Mouse (Mus musculus) induced T-regulatory cell, adult 2 months (primary cell): Measurements from ENCODE around the gene Samd11.
A peak's percentile ranks its signal among the peaks of the same experiment; 100 is the strongest.

ENCODE experiments used
- DNase-seq: peaks from one replicate; pipeline ENCODE4 v3.0.0-alpha.2; 2012; ENCODE audit warnings: low read depth

Gene Samd11

DNA sequence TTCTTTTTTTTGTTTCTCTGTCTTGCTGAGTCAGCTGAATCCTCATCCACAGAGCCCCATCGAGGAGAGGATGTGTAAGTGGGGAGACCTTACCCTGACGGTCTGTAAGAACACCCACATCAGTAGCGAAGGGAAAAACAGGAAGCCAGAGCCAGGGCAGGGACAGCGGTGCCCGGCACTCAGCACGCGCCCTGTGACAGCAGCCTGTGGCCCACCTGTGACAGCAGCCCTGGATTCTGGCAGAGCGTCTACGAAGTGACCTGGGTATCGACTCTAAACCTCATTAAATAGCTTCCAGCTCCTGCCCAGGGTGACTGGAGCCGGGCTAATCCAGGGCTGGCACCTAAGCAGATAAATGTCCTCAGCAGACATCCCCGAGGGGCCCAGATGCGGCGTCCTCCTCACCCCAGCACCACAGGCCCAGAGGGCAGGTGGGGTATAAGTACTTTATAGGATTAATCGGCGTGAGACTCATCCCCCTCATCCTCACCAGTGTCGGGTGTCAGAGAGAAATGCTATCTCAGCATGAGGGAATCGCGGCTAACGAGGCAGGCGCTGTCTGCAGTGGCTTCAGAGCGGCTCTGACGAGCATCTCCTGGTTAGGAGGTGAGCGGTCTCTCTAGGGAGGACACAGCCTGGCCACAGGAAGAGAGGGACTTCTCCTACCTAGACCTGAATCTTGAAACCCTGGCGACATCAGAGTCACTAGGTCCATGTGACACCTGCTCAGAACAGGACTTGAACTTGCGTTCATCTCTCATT, at the start of gene Samd11:
Gene Samd11, minus strand, starts transcription at position 580 of the 762 bp plus-strand sequence.
- peak; percentile 81 for DNase-seq

DNA sequence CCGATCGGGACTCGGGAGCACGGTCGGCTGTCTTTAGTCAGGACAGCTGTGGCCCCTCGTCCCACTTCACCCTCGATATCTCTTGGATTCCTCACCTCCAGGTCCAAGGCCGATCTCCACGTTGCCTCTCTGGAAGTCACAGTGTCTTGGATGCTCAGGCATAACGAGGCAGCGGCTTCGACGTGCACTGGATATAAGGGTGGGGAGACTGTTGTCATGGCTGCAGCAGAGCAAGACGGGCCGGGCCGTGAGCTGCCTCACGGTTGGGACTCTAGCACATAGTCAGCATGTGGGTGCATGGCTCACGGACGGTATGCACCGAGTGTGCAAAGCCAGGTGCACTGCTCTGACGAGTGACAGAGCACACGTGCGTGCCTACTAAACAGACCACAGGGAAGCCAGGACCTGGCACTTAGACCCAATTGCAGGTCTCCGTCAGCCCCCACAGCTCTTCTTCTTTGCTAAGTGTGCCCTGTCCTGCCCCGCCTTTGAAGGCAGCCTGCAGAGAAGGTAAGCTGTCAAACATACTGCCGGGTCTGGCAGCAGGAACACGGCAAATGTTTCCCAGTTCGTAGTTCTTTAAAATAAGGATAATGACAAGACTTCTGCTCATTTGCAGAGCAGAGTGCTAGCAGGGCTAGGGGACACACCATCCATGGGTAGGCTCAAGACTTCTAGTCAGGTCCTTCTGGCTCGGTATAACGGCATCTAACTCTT, 938 bp downstream of the Samd11 start:
- peak; percentile 67 for DNase-seq

DNA sequence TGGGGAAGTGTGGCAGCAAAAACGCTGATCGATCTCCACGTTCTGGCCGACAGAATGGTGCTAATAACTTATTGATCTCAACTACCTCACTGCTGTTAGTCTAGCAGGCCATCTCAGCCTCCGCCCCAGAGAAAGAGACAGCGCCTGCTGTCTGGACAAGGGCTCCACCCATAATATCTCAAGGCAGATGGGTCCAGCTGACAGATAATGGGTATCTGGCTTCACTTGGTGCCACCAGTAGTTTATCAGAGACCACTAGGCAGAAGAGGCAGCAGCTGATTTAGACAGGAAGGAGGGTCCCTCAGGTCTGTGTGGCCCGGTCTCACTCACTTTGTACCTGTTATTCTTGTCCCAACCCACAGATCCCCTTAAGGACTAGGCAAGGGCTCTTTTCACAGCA, 2.4 kb downstream of the Samd11 start:
- peak; percentile 24 for DNase-seq

DNA sequence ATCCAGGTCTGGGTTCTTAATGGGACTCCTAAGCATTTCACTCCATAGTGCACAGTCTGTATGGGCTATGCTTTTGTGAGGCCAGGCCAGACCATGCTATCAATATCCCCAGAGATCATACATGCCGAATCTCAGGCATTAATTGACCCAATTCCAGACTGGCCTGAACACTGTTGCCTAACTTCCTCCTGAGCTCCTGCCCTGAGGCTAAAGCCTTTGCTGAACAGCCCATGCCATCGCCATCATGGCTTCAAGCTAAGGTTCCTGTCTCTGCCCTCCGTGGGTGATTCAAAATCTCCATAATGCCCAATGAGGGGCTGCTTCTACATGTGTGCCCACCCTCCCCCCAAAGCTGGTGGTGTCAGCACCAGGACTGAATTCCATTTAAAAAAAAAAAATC, 2.8 kb downstream of the Samd11 start:
- no peak for DNase-seq

DNA sequence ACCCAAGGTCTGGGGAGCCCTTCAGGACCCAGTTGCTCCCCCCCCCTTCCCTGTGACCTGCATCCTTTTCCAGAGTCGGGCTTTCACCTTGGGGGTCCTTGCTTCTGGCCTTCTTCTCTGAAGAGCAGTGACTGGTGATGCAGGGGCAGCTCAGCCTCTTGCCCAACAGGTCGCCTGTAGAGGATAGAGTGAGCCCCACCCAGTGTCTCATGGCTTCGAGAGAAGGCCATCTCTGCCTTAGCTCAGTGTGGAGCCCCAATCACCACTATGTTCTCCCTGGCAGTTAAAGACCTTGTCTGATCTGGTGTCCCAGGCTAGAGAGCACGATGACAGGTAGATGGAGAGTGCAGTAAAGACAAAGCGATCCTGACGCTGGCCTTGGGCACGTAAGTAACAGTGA, 3.3 kb downstream of the Samd11 start:
- no peak for DNase-seq

DNA sequence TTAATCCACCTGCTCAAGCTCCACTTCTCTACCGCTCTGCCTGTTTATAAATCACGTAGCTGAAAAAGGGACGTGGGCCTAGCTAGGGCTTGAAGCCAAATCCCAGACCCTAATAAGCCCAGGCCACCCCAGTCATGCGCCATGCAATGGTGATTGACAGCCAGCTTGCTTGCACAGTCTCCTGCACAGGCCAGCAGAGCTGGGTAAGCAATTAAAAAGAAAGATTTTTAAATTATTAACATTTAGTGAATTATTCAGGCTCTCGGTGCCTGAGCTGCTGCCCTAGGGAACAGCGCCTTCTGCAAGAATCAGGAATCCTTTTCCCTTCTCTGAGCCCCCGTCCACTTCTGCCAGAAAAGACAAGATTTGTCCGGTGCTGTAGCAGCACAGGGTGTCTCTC, 4.4 kb downstream of the Samd11 start:
- no peak for DNase-seq

DNA sequence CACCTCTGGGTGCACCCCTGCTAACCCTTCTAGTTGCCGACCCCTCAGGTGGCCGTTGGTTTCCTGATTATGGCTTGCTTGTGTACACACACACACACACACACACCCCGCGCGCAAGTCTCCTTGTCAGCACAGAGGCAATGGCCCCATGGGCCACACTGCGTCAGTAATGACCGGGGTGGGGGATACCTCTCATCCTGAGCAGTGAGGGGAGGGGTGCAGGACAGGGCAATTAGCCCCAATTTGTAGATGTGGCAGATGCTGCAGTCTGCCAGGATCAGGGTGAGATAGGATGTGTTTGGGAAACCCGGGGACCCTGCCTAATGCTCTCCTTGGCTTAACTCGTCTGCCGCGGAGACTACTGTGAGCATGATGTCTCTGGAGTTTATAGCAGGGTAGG, 5.9 kb downstream of the Samd11 start:
- DNase-seq = no peak

DNA sequence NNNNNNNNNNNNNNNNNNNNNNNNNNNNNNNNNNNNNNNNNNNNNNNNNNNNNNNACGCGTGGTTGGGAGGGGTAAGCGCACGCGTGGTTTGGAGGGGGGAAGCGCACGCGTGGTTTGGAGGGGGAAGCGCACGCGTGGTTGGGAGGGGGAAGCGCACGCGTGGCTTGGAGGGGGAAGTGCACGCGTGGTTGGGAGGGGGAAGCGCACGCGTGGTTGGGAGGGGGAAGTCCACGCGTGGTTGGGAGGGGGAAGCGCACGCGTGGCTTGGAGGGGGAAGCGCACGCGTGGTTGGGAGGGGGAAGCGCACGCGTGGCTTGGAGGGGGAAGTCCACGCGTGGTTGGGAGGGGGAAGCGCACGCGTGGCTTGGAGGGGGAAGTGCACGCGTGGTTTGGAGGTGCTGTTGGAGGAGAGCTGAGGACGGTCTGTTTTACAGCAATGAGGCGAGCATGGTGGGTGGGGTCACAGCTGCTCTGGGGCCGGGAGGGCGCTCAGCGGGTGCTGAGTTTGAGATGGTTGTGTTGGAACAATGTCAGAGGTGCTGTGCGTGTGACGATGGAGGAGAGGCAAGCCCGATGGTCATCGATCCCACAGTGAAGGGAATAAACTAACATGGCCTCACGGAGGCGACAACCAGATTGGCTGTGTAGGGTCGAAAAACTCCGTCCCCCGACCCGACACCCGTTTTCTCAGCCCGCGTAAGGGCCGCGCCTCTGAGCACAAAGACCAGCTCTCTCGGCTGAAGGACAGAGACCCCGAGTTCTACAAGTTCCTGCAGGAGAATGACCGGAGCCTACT, 18.6 kb downstream of the Samd11 start:
- DNase-seq = peak; percentile 54

DNA sequence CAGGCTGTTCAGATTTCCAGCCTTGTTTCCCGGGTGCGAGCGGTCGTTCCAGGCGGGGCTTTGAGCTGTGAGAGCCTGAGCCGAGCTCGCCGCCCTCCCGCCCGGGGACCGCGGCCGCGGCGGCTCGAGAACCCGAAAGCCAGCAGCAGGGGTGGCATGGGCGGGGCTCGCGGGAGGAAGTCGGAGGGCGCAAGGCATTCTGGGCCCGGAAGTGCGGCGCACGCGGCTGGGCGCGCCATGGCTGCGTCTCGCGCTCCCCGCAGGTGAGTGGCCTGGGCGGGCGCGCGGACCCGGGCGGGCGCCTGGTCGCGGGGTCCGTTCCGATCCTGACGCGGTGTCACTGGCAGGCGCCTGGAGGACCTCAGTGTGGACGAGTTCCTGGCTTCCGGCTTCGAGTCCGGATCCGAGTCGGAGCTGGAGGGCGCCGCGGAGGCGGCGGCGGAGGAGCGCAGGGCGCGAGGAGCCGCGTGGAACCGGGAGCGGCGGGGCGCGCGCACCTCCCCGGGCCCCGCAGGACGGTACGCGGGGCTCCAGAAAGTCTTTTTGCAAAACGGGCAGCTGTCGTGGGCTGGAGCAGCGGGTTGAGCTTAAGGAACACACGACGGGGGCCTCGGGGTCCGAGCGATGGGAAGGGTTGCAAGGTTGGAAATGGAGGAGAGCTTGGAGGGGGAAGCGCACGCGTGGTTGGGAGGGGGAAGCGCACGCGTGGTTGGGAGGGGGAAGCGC, 19.5 kb downstream of the Samd11 start, which contains the start of gene Noc2l:
Gene Noc2l, plus strand, starts transcription at position 203 of the 726 bp plus-strand sequence.
- peak; percentile 95 for DNase-seq

DNA sequence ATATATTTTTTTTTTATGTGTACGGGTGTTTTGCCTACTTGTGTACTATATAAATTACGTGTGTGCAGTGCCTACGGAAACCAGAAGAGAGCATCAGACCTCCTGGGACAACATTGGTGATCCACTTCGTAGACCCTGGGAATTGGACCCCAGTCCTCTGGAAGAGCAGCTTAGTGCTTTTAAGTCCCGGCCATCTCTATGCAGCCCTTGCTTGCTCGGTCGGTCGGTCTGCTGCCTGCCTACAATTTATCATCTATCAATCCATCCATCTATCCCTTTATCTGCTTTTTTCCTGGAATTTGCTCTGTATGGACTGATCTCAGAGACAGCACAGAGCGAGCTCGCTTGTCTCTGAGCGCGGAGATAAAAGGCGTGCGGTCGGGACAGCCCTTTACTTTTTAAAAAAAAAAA, 20.1 kb downstream of the Samd11 start:
- DNase-seq = no peak

DNA sequence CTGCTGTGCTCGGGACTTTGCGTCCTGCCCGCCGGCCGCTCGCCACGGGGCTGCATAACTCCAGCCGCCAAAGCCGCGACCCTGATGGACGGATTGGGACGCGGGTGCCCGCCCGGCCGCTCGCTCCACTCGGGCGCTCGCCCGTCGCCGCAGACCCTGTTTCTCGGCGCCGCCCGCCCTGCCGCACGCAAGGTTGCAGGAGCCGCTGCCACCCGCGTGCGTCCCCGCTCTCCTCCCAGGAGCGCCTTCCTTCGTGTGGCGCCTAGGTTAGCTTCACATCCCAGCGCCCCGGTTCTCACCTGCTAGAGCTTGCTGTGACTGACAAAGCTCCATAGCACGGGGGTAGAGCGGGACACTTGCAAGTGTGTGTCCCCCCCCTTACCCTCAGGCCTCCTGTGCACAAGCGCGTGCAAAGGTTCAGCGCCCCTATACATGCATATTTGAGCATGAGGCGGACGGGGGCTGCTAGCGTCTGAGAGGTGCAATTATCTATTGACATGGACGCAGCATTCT, 20.7 kb downstream of the Samd11 start, which contains the start of gene Plekhn1:
Gene Plekhn1, minus strand, starts transcription at position 157 of the 513 bp plus-strand sequence.
- DNase-seq = peak; percentile 76

DNA sequence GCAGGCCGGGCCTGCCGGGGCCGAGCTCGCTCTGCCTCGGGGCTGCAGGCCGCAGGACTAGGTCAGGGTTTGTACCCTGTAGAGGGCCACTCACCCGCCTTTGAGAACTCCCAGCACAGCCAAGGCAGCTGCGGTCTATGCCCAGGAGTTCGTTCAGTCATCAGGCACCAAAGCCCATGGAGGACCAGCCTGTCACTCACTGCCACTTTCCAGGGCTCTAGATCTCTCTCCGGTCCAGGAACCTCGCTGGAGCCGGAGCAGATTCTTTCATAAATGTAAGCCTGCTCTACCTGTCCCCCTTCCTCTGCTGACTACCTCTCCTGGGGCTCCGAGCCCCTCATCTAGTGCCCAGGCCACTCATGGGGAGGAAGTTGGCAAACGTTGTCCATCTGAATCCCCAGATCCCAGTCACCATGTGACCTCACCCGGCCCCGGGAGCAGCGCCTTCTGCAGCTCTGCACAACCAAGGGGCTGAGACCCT, 21.4 kb downstream of the Samd11 start:
- DNase-seq = peak; percentile 27

DNA sequence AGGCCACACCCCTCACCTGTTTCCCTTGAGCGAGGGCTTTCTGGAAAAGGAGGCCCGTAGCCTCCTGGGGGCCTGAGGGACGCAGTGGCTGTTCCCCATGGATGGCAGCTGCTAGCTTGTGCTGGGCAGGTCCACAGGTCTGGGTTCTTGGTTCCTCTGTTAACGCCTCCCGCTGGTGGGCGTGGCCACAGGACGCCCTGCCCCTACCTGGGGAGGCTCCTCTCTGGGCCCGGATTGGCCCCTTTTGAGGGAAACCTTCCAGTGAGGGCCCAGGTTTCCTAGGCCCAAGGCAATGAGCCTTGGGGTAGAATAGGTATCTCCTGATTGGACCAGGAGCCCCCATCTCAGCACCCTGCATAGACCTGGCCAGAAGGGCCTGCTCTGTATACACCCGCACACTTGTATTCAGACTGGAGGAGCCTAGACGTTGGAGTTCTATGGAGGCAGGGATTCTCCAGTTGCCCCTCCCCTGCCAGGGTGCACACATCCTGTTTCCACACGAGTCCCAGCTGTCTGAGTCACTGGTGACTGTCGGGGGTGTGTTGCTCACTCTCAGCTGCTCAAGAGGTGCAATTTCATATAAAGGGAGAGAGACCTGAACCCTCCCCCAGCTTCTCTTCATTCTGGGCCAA, 26.9 kb downstream of the Samd11 start:
- DNase-seq = no peak

DNA sequence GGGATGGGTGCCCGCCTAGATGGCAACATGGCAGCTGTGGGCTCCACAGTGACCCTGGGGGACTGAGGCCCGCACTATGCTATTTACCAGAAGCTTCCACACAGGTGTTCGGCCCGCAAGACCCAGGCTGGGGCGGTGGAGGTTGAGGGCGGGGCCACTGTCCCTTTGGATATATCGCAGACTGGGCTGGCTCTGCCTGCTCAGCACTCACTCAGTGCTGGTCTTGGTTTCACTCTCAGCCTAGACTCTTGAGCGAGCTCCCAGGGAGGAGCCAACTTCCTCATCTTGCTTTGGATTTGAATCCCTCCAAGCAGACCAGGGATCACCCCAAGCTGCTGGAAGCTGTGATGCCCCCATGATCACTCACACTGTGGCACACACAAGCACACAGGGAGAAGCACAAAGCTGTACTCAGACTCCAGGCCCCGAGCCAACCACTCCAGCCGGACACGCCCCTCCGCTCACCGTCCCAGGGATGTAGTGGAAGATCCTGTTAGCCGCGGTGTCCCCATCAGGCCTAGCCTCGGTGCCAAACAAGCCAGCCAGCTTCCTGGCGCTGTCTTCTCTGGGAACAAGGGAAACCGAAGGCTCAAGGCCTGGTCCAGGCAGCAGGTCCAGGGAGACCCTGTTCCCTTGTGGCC, 27.6 kb downstream of the Samd11 start:
- no peak for DNase-seq

DNA sequence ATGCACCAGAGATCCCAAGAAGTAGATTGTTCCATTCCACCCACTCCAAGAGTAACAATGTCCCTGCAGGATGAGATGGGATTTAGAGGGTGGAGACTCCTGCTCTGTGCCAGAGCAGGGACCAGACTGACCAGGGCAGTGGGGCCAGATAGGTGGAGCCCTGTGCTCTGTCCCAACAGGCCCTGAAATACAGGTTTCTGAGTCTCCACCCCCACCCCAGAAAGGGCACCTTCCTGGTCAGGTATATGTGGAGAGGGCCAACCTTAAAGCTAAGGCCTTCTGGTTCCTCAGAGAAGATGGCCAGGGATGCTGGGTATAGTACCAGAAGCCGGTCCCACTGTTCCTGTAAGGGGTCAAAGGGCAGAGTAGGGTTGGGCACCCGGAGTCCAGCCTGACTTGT, 31.2 kb downstream of the Samd11 start:
- no peak for DNase-seq

DNA sequence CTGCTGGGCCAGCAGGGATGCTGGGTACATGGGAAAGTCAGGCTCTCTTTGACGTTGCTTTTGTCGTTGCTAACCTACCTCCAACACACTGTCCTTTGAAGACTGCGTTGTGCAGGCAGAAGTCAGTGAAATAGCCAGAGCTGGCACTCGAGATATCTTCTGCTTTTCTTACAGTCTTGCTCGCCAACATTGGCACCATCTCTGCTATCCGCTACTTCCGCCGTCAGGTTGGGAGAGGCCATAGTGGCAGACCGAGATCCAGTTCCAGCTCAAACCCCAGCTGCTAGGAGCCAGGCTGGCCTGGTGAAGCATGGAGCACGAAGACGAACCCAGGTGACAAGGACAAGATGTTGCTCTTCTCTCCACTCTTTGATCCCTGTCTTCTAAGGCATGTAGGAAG, 35.5 kb downstream of the Samd11 start:
- no peak for DNase-seq

DNA sequence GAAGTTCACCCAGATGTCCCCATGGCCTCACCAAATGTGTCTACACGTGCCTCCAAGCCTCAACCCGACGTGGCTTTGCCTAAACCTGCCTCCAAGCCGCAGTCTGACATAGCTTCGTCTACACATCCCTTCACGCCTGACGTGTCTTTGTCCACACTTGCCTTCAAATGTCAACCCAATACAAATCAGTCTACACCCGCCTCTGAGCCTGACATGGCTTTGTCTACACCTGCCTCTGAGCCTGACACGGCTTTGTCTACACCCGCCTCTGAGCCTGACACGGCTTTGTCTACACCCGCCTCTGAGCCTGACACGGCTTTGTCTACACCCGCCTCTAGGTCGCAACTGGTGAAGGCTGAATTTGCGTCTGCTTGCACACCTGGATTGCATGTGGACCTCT, 37.6 kb downstream of the Samd11 start:
- DNase-seq = no peak

DNA sequence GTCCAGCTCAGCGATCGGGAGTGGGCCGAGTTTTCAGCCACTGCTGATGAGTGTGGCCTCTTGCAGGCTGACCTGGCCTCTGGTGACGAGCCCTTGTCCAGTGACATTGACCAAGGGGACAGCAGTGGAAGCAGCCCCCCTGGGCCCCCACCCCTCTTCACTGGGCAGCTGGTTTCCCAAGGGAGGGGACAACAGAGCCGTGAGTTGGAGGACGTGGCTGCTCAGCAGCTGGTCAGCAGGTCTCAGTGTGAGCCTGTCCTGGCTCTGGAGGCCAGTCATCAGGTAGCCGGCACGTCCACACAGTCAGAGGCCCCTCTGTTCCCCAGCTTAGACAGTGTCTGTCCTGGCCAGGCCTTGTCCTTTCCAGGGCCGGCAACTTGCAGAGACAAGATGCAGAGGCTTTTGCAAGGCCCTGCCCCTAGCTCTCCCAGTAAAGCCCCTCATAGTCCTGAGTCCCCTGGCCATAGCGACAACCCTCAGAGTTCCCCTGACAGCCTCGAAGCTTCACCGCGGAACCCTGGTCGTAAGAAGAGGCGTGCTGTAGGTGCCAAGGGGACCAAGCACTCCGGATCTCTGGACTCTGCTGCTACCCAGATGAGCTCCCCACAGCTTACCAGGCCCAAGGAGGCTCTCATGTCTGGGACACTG, 38.3 kb downstream of the Samd11 start:
- DNase-seq = no peak

DNA sequence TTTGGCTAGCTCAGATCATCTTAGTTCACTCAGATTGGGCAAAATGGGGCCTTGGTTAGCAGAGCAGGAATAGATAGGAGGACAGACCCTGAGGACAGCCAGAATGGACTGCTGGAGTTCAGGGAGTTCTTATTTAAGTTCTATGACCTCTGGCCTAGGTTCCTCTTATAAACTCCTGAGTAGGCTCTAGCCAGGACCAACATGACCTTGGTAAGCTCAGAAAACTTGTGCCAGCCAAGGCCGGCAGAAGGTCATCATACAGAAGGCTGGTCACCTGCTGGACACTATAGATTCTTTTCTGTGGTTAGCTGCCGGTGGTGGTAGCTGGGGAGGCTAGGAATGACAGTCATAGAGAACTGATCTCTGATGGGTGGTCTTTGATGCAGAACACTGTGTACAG, 39.3 kb downstream of the Samd11 start:
- no peak for DNase-seq

DNA sequence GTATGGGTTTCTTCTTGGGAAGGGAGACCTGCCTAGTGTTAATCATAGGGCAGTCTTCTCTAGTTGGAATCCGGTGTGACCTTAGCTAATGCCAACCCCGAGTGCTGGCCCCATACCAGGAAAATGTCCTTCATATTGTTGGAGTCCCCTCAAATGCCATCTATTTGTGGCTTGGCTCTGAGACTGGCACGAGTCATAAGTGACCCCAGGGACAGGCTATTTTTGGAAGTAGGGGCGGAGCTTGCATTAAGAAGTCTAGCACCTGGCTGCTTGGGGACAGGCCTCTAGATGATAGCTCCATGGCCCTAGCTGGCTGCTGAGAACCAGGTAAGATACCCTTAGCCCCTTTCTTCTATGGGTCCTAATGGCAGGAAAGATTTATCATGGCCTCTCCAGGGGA, 39.8 kb downstream of the Samd11 start, which contains the start of gene Perm1:
Gene Perm1, plus strand, starts transcription at position 220 of the 400 bp plus-strand sequence.
- no peak for DNase-seq
